Mouse (Mus musculus): Measurements from ENCODE around the gene Lipa. TPM values are rescaled to one million over a fixed set of nuclear protein-coding genes. Genes with fewer than 3 reads are reported as not detected.

The Lipa gene
- total and polyA plus RNA-seq, 2 experiments from 2014 or later = 17.3 to 21.9 TPM

DNA sequence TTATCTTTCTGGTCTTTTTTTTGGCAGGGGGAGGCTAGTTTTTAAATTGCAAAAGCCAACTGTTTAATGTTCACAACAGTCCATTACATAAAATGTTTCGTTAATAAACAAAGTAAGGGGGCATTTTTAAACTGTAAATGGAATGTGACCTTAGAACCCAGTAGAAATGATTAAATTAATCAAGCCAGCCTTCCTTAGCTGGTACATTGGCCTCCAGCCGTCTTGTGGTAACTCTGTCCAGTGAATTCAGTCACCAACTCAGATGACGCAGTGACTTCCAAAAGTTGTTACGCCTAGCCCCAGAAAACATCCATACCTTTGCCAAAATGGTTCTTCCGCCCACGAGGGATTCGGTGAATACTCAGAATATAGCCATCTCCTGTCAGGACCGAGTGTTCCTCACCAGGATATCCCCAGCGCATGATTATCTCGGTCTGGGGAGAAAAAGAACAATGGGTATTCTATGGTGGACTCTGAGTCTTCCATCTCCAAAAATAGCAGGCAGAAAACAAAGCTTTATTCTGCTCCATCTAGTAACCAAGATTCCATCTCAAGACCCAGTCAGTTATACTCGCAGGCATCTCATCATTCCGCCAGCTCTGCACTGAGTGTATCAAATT, 4.1 kb downstream of the Lipa start:
- WGBS = 86% methylated on average over 12 of the region's 12 CpGs
- no peaks in the 10 kb centered on the region for H3K9me3 ChIP-seq (ENCODE audit: low read length)

DNA sequence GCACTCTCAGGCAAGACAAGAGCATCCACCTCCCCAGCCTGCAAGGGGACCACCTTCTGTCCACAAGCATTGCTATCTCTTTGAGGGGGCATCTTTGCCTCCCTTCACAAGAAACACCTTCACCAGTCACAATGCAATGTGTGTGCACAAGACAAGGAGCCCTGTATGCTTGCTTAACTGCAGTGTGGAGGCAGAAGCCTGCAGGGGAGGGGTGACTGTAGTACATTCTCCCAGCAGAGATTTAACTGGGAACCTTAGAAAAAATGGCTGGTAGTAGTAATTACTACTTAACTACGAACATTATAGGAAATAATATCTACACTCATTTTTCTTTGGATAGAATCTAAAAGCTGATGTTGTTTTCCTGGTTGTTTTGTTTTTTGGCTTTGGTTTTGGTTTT, 5.3 kb downstream of the Lipa start:
- no peak for TF ChIP-seq CTCF (IDR thresholded peaks at IDR 0.05; ENCODE audit: low read depth)
- Histone ChIP-seq H3K9ac (no peak overlapping the region), H3K4me1 (ENCODE audit: insufficient read depth) (peaks cover 7% of the 10 kb centered on the region; the same call in 1 of the 2 replicates), H3K4me2 (ENCODE audit: low read depth) (no peak overlapping the region), H3K9me3 (ENCODE audit: low read length) (no peaks in the 10 kb centered on the region), H3K36me3 (ENCODE audit: insufficient read depth) (peaks cover 10% of the 10 kb centered on the region; the same call in 1 of the 2 replicates), H3K27ac (ENCODE audit: low read depth, low read length) (no peak overlapping the region), H3K27me3 (ENCODE audit: insufficient read depth, low read length) (no peaks in the 10 kb centered on the region), H3K4me3 (ENCODE audit: low read depth, low read length) (no peak overlapping the region)
- ATAC-seq (no peak), DNase-seq (no peak)
- 96% methylated on average over 1 of the region's 1 CpGs for WGBS

More for the DNA sequence above, 4.1 kb downstream of the Lipa start:
- no peaks in the 10 kb centered on the region for H3K27me3 ChIP-seq (ENCODE audit: insufficient read depth, low read length)
- no peak overlapping the region for H3K27ac ChIP-seq (ENCODE audit: low read depth, low read length)
- H3K4me2 ChIP-seq (ENCODE audit: low read depth) = no peak overlapping the region
- no peak overlapping the region for H3K4me3 ChIP-seq (ENCODE audit: low read depth, low read length)
- H3K4me1 ChIP-seq (ENCODE audit: insufficient read depth) = peaks cover 7% of the 10 kb centered on the region; the same call in 1 of the 2 replicates
- TF ChIP-seq CTCF (IDR thresholded peaks at IDR 0.05; ENCODE audit: low read depth) = no peak
- H3K36me3 ChIP-seq (ENCODE audit: insufficient read depth) = peaks cover 7% of the 10 kb centered on the region; the same call in 1 of the 2 replicates
- DNase-seq (no peak), ATAC-seq (no peak)
- no peak overlapping the region for H3K9ac ChIP-seq

DNA sequence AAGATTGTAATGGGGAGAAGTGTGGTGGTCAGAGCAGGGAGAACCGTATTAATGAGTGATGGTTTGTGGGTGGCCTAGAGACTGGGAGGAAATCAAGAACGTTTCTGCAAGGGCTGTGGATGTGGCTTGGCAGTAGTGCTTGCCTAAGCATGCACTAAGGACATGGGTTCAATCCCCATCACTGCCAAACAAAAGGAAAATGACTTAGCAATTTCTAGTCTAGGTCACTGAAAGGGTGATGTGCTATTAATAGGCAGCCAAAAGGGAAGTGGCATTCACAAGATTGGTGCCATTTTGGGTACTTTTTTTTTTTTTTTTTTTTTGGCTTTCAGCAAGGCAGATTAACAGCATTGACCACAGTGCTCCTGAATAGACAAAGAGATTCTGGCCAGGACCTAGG, 5.9 kb downstream of the Lipa start:
- no peaks in the 10 kb centered on the region for H3K9me3 ChIP-seq (ENCODE audit: low read length)
- peaks cover 5% of the 10 kb centered on the region; the same call in 1 of the 2 replicates for H3K4me1 ChIP-seq (ENCODE audit: insufficient read depth)
- TF ChIP-seq CTCF (IDR thresholded peaks at IDR 0.05; ENCODE audit: low read depth) = no peak
- DNase-seq (no peak), ATAC-seq (no peak)
- 73% methylated on average over 2 of the region's 2 CpGs for WGBS
- H3K27ac ChIP-seq (ENCODE audit: low read depth, low read length) = no peak overlapping the region
- H3K9ac ChIP-seq = no peak overlapping the region
- no peaks in the 10 kb centered on the region for H3K27me3 ChIP-seq (ENCODE audit: insufficient read depth, low read length)
- peaks cover 10% of the 10 kb centered on the region; the same call in 1 of the 2 replicates for H3K36me3 ChIP-seq (ENCODE audit: insufficient read depth)
- no peak overlapping the region for H3K4me3 ChIP-seq (ENCODE audit: low read depth, low read length)
- no peak overlapping the region for H3K4me2 ChIP-seq (ENCODE audit: low read depth)

DNA sequence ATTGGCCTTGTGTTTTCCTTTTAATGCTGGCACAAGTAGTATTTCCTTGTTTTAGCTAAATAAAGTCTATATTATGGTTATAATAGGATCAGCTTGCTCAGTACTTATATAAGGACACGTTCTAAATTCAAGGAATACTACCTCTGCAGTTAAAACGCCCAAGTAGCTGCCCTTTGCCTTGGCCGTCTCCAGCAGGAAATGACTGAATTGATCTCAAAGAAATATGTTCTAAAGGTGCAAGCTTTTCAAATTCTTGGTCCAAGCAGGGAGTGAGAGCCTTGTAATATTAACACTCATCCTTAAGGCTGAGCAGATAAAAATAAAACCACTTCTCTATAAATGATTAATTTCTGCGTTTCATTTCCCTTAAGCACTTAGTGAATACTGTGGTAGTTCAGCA, 7.2 kb downstream of the Lipa start:
- no peak for DNase-seq
- no peaks in the 10 kb centered on the region for H3K27me3 ChIP-seq (ENCODE audit: insufficient read depth, low read length)
- H3K4me2 ChIP-seq (ENCODE audit: low read depth) = no peak overlapping the region
- no peak overlapping the region for H3K27ac ChIP-seq (ENCODE audit: low read depth, low read length)
- no peak for TF ChIP-seq CTCF (IDR thresholded peaks at IDR 0.05; ENCODE audit: low read depth)
- ATAC-seq = no peak
- H3K4me1 ChIP-seq (ENCODE audit: insufficient read depth) = no peaks in the 10 kb centered on the region
- H3K9ac ChIP-seq = no peak overlapping the region
- H3K4me3 ChIP-seq (ENCODE audit: low read depth, low read length) = no peak overlapping the region
- H3K9me3 ChIP-seq (ENCODE audit: low read length) = no peaks in the 10 kb centered on the region
- H3K36me3 ChIP-seq (ENCODE audit: insufficient read depth) = peaks cover 10% of the 10 kb centered on the region; the same call in 1 of the 2 replicates
- 86% methylated on average over 4 of the region's 4 CpGs for WGBS

DNA sequence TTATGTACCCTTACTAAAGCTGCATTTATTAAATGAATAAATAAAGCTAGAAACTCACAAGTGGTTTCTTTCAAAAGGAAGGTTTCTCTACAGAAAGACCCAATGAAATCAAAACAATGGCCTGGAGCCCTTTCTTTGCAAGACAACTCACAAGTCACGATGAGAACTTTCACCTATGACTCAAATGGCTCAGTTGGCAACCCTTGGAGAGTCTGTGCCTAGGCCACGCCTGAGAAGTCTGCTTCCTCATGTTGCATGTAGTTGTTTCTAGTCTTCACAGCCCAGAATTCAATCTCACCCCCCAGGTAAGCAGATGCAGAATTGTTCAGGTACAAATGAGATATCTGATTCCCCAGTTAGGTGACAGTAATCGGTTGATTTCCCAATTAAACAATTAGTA, 7.6 kb downstream of the Lipa start:
- Histone ChIP-seq H3K4me2 (ENCODE audit: low read depth) (no peak overlapping the region), H3K36me3 (ENCODE audit: insufficient read depth) (peaks cover 10% of the 10 kb centered on the region; the same call in 1 of the 2 replicates), H3K4me3 (ENCODE audit: low read depth, low read length) (no peak overlapping the region), H3K9me3 (ENCODE audit: low read length) (no peaks in the 10 kb centered on the region), H3K4me1 (ENCODE audit: insufficient read depth) (no peaks in the 10 kb centered on the region), H3K27me3 (ENCODE audit: insufficient read depth, low read length) (no peaks in the 10 kb centered on the region), H3K9ac (no peak overlapping the region), H3K27ac (ENCODE audit: low read depth, low read length) (no peak overlapping the region)
- no peak for ATAC-seq
- DNase-seq = no peak
- TF ChIP-seq CTCF (IDR thresholded peaks at IDR 0.05; ENCODE audit: low read depth) = no peak
- 85% methylated on average over 3 of the region's 3 CpGs for WGBS

DNA sequence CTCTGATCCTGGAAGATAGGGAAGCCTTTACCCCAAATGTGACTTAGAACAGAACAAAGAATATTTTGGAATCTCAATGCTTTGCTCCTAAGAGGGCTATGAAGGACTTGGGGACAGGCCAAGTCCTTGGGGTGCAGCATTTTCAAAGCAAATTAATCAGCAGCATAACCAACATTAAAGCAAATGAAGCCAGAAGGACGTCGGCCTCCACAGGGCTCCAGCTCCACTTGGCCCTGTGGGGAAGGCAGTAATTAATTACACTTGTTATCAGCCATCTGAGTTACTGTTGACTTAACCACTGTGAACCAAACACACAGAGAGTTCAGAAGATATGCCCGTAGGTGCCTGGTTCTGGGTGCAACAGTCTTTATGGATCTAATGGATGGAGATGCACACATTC, 8.5 kb downstream of the Lipa start:
- ATAC-seq (no peak), DNase-seq (no peak)
- no peaks in the 10 kb centered on the region for H3K4me1 ChIP-seq (ENCODE audit: insufficient read depth)
- 61% methylated on average over 3 of the region's 3 CpGs for WGBS
- no peak overlapping the region for H3K27ac ChIP-seq (ENCODE audit: low read depth, low read length)
- H3K9ac ChIP-seq = no peak overlapping the region
- H3K4me2 ChIP-seq (ENCODE audit: low read depth) = no peak overlapping the region
- no peak overlapping the region for H3K4me3 ChIP-seq (ENCODE audit: low read depth, low read length)
- no peaks in the 10 kb centered on the region for H3K27me3 ChIP-seq (ENCODE audit: insufficient read depth, low read length)
- TF ChIP-seq CTCF (IDR thresholded peaks at IDR 0.05; ENCODE audit: low read depth) = no peak
- H3K9me3 ChIP-seq (ENCODE audit: low read length) = no peaks in the 10 kb centered on the region
- H3K36me3 ChIP-seq (ENCODE audit: insufficient read depth) = peaks cover 10% of the 10 kb centered on the region; the same call in 1 of the 2 replicates

DNA sequence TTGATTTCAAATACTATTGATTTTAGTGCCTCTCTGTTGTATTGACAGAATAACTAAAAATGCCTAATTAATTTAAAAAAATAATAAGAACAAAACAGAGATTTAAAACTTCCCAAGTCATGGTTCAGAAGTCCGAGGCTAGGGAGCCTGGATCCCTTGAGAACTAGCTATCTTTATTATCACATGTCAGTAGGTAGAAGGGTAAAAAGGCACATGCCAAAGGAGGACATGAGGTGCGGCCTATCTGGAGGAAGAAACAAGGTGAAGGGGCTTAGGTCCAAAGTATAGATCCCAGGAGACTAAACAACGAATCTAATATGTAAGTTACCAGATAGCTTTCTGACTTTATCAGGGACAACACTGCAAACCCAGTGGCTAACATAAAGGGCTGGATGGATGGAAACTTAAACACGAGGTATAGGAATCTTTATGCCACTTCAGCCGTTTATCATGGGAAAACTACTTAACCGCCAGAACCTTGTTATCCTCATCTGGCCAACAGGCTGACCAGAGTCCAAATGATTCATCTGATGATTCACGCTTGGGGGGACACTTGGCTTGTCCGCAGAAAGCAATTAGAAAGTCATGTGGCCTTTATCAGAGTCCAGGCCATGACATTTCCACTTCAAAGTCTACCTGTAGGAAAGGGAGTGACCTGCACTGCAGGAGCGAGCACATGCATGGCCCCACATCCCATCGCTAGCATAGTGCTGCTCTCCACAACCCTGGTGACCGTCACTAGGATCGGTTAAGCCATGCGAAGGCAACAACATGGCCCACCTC, 9.3 kb downstream of the Lipa start:
- Histone ChIP-seq H3K9ac (no peak overlapping the region), H3K4me1 (ENCODE audit: insufficient read depth) (no peaks in the 10 kb centered on the region), H3K36me3 (ENCODE audit: insufficient read depth) (peaks cover 10% of the 10 kb centered on the region; the same call in 1 of the 2 replicates), H3K27me3 (ENCODE audit: insufficient read depth, low read length) (no peaks in the 10 kb centered on the region), H3K9me3 (ENCODE audit: low read length) (no peaks in the 10 kb centered on the region), H3K4me2 (ENCODE audit: low read depth) (no peak overlapping the region), H3K4me3 (ENCODE audit: low read depth, low read length) (no peak overlapping the region), H3K27ac (ENCODE audit: low read depth, low read length) (no peak overlapping the region)
- no peak for DNase-seq
- 92% methylated on average over 13 of the region's 13 CpGs for WGBS
- ATAC-seq = no peak
- no peak for TF ChIP-seq CTCF (IDR thresholded peaks at IDR 0.05; ENCODE audit: low read depth)
